Mouse (Mus musculus) B cell, adult 2 months (primary cell): Measurements from ENCODE around the gene Itga6.

Experiments used
- DNase-seq, 2 experiments: peaks; one replicate each; pipeline ENCODE4 v3.0.0; 2022

Itga6 gene

GRCm38 (mm10) chr2:71734792-71735392 lies 10.5 kb upstream of the Itga6 start:
- DNase-seq: no peak

- peak; percentile 7 to 8 for DNase-seq
These were observed 9.8 kb upstream of the Itga6 start for GRCm38 (mm10) chr2:71735541-71736159.

GRCm38 (mm10) chr2:71736213-71736612 lies 9.2 kb upstream of the Itga6 start:
- peak in 1 of 2 experiments; percentile 12 for DNase-seq

GRCm38 (mm10) chr2:71739173-71739860 lies 6.1 kb upstream of the Itga6 start:
- DNase-seq: no peak

GRCm38 (mm10) chr2:71742557-71742956 lies 2.9 kb upstream of the Itga6 start:
- no peak for DNase-seq

GRCm38 (mm10) chr2:71743377-71743776 lies 2.0 kb upstream of the Itga6 start:
- no peak for DNase-seq

GRCm38 (mm10) chr2:71744320-71744719 lies 1.1 kb upstream of the Itga6 start:
- no peak for DNase-seq

GRCm38 (mm10) chr2:71744861-71745507 lies 432 bp upstream of the Itga6 start:
- peak; percentile 9 to 15 for DNase-seq

GRCm38 (mm10) chr2:71748451-71748850 lies 3.0 kb downstream of the Itga6 start:
- no peak for DNase-seq

- DNase-seq: no peak
These were observed 4.1 kb downstream of the Itga6 start for GRCm38 (mm10) chr2:71749367-71750086.

- no peak for DNase-seq
These were observed 4.7 kb downstream of the Itga6 start for GRCm38 (mm10) chr2:71750087-71750453.

GRCm38 (mm10) chr2:71751336-71751735 lies 5.9 kb downstream of the Itga6 start:
- no peak for DNase-seq

GRCm38 (mm10) chr2:71751863-71752262 lies 6.4 kb downstream of the Itga6 start:
- DNase-seq: no peak

GRCm38 (mm10) chr2:71752383-71752782 lies 7.0 kb downstream of the Itga6 start:
- DNase-seq: no peak

GRCm38 (mm10) chr2:71753161-71753560 lies 7.7 kb downstream of the Itga6 start:
- no peak for DNase-seq

- no peak for DNase-seq
These were observed 10.3 kb downstream of the Itga6 start for GRCm38 (mm10) chr2:71755748-71756147.

- DNase-seq: no peak
These were observed 11.7 kb downstream of the Itga6 start for GRCm38 (mm10) chr2:71757098-71757497.

- no peak for DNase-seq
These were observed 13.4 kb downstream of the Itga6 start for GRCm38 (mm10) chr2:71758591-71759531.

- no peak for DNase-seq
These were observed 14.7 kb downstream of the Itga6 start for GRCm38 (mm10) chr2:71760091-71760490.

GRCm38 (mm10) chr2:71761081-71761480 lies 15.7 kb downstream of the Itga6 start:
- DNase-seq: no peak

- DNase-seq: no peak
These were observed 19.1 kb downstream of the Itga6 start for GRCm38 (mm10) chr2:71764525-71764924.
